Mouse (Mus musculus) forebrain, embryonic 15.5 days (tissue): ENCODE results near the gene Crybb3. TPM values are rescaled to one million over a fixed set of nuclear protein-coding genes. Genes with fewer than 3 reads are reported as not detected.
"Not testable (repeated sequence)": the region's sequence is repeated elsewhere in the genome, so short reads cannot be mapped to it uniquely, and the experiment has no call there.

Experiments
- ATAC-seq: fragments of 200-750 bp; cut with Nextera tagmentation; replicated peaks from 2 replicates; pipeline ENCODE4 v1.8.0; 2017; ENCODE audit warnings: mild to moderate bottlenecking, moderate TSS enrichment, moderate library complexity
- H3K27ac ChIP-seq: fragments of 300-500 bp; sonication (generic); replicated peaks from 2 replicates; pipeline ENCODE4 v1.5.1; 2015; ENCODE audit warnings: mild to moderate bottlenecking, inconsistent platforms
- H3K27me3 ChIP-seq: fragments of 300-500 bp; sonication (generic); 2 replicates; pipeline ENCODE4 v1.6.1; 2015; ENCODE audit warnings: inconsistent platforms
- H3K36me3 ChIP-seq: fragments of 300-500 bp; sonication (generic); 2 replicates; pipeline ENCODE4 v1.6.1; 2015; ENCODE audit warnings: mild to moderate bottlenecking, inconsistent platforms
- H3K4me1 ChIP-seq: fragments of 300-500 bp; sonication (generic); 2 replicates; pipeline ENCODE4 v1.6.1; 2015; ENCODE audit warnings: inconsistent platforms
- H3K4me2 ChIP-seq: fragments of 300-500 bp; sonication (generic); replicated peaks from 2 replicates; pipeline ENCODE4 v1.6.1; 2015; ENCODE audit warnings: mild to moderate bottlenecking, inconsistent platforms
- H3K4me3 ChIP-seq: fragments of 300-500 bp; sonication (generic); 2 replicates; pipeline ENCODE4 v1.5.1; 2015; ENCODE audit warnings: mild to moderate bottlenecking, inconsistent platforms
- H3K9ac ChIP-seq: fragments of 300-500 bp; sonication (generic); replicated peaks from 2 replicates; pipeline ENCODE4 v1.6.1; 2015; ENCODE audit warnings: mild to moderate bottlenecking, inconsistent platforms
- H3K9me3 ChIP-seq: fragments of 300-500 bp; sonication (generic); 2 replicates; pipeline ENCODE4 v1.6.1; 2016; ENCODE audit warnings: inconsistent platforms
- WGBS: fragments of 180-500 bp; shearing (Covaris S2); methylation state at CpG from one replicate; pipeline ENCODE4 v1.1.7; 2015; ENCODE audit warnings: mixed read lengths; 5-methylcytosine and 5-hydroxymethylcytosine counted together
- polyA plus RNA-seq: library from polyadenylated mRNA; unstranded; fragments of >200 nt; fragmentation: Nextera tagmentation; extraction: Ambion mirVana; gene quantifications from 2 replicates; pipeline ENCODE4 v1.2.1, GENCODE M21; 2015

Crybb3 gene
- polyA plus RNA-seq, 1 experiment from 2014 or later: 0.73 TPM

DNA sequence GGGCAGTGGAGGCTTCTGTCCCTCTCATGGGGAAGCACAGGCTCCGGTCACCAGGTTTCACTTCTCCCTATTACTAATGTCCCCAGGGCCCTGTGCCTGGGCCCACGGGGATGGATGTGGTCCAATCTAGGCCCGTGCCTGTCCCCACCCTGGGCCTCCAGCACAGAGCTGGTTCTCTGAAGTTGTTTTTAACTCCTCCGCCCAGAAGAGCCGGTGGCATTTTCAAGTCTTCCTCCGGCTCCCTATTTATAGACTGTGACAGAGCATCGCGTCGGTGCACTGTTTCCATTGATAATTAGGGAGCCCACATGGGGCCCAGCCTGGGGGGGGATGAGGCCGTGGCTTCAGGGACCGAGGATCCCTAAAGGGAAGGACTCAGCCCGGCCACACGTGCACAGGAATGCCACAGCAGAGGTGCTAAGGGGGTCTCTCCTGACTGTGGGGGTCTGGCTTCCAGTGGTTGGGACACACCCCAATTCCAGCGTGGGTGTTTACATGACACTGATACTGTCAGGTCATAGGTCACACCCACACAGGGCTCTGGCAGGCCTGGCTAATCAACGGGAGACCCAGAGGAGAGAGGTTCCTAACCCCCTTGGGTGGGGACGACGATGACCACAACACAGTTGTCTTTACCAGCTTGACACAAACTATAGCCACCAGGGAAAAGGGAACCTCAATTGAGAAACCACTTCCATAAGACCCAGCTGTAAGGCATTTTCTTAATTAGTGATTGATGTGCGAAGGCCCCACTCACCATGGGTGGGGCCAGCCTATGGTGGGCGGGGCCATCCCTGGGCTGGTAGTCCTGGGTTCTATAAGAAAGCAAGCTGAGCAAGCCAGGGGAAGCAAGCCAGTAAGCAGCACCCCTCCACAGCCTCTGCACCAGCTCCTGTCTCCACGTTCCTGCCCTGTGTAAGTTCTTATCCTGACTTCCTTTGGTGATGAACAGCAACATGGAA, 33.2 kb upstream of the Crybb3 start:
- no peak overlapping the region for H3K4me2 ChIP-seq
- no peaks in the 10 kb centered on the region for H3K9me3 ChIP-seq
- H3K27ac ChIP-seq: no peak overlapping the region
- 50% methylated on average over 20 of the region's 20 CpGs for WGBS
- ATAC-seq: no peak
- peaks cover 22% of the 10 kb centered on the region for H3K4me1 ChIP-seq
- no peak overlapping the region for H3K4me3 ChIP-seq
- H3K9ac ChIP-seq: no peak overlapping the region
- H3K27me3 ChIP-seq: no peaks in the 10 kb centered on the region
- H3K36me3 ChIP-seq: no peaks in the 10 kb centered on the region

DNA sequence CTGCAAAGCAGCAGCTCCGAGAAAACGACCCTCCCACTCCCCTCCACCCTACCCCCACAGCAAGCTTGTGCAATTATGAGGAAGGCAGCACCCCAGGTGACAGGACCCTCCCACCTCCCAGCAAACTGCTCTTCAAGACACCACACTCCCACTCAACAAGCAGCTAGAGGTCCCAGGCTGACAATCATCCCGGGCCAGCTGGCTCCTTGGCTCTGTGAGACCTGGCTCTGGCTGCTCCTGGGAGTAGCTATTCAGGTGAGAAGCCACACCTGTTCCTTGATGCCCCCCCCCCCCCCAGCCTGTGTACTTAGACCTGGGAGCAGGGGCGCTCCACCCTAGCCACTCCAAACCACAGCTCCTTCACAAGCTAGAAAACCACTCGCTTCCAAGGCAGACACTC, 31.7 kb upstream of the Crybb3 start:
- 43% methylated on average over 5 of the region's 5 CpGs for WGBS
- ATAC-seq: no peak
- H3K9ac ChIP-seq: no peak overlapping the region
- H3K9me3 ChIP-seq: no peaks in the 10 kb centered on the region
- no peaks in the 10 kb centered on the region for H3K36me3 ChIP-seq
- H3K27ac ChIP-seq: no peak overlapping the region
- no peak overlapping the region for H3K4me3 ChIP-seq
- no peaks in the 10 kb centered on the region for H3K27me3 ChIP-seq
- H3K4me2 ChIP-seq: no peak overlapping the region
- H3K4me1 ChIP-seq: peaks cover 22% of the 10 kb centered on the region

DNA sequence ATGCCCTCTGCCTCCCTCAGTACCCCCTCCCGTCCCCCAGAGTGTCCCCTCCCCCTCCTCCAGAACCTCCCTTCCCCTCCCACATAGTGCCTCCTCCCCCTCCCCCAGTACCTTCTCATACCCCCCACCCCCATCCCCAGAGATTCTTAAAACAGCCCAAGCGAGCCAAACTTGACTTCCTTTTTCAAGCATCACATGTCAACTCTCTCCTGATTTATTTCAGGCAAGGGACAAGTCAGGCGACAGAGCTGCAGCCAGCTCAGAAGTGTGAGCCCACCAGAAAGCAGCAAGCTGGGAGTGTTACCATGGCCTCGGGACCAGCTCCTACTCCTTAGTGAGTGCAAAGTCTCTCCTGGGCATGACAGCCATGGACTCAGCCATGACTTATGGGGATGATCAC, 30.0 kb upstream of the Crybb3 start:
- no peak overlapping the region for H3K4me2 ChIP-seq
- H3K36me3 ChIP-seq: no peaks in the 10 kb centered on the region
- H3K27me3 ChIP-seq: no peaks in the 10 kb centered on the region
- no peak overlapping the region for H3K4me3 ChIP-seq
- H3K9ac ChIP-seq: no peak overlapping the region
- ATAC-seq: no peak
- H3K9me3 ChIP-seq: no peaks in the 10 kb centered on the region
- 0 out of 2 replicates have a peak overlapping the region, but pooled peaks have one; percentile 60 for H3K27ac ChIP-seq
- H3K4me1 ChIP-seq: peaks cover 16% of the 10 kb centered on the region
- WGBS: 20% methylated on average over 4 of the region's 4 CpGs

DNA sequence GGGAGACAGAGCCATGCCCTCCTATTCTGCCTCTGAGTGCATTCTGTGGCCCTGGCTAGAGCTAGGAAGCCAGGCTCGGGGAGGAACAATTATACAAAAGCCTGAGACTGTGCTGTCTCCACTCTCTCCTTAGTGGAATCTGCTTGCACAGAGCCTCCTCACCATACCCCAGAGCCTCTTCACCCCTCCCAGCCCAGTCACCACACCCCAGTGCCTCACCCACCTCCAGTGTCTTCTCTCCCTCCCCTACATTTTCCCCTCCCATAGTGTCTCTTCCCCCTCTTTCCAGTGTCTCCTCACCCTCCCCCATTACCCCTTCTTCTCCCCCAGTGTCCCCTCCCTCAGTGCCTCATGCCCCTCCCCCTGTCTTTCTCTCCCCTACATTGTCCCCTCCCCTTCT, 29.5 kb upstream of the Crybb3 start:
- no peak overlapping the region for H3K4me2 ChIP-seq
- H3K27ac ChIP-seq: peak overlapping the region; percentile 60
- WGBS: 0% methylated on average over 1 of the region's 1 CpGs
- H3K27me3 ChIP-seq: no peaks in the 10 kb centered on the region
- no peak overlapping the region for H3K9ac ChIP-seq
- peaks cover 16% of the 10 kb centered on the region for H3K4me1 ChIP-seq
- H3K4me3 ChIP-seq: no peak overlapping the region
- H3K9me3 ChIP-seq: no peaks in the 10 kb centered on the region
- H3K36me3 ChIP-seq: no peaks in the 10 kb centered on the region
- ATAC-seq: no peak; the same call in 1 of the 2 replicates

DNA sequence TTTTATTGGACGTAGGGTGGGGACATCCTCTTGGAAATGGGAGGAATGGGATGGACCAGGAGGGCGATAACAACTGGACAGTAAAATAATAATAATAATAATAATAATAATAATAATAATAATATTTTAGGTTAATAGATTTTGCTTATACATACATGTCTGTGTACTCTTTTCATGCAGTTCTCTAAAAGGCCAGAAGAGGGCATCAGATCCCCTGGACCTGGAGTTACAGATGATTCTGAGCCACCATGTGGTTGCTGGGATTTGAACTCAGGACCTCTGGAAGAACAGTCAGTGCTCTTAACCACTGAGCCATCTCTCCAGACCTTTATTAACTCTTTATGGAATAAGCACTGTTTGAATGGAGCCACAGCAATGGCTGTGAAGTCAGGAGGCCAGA, 28.3 kb upstream of the Crybb3 start:
- not testable (repeated sequence) for H3K4me3 ChIP-seq, H3K36me3 ChIP-seq, H3K4me2 ChIP-seq, H3K9ac ChIP-seq, H3K9me3 ChIP-seq, H3K27ac ChIP-seq, ATAC-seq, H3K27me3 ChIP-seq
- peaks cover 16% of the 10 kb centered on the region for H3K4me1 ChIP-seq
- 91% methylated on average over 2 of the region's 2 CpGs for WGBS

DNA sequence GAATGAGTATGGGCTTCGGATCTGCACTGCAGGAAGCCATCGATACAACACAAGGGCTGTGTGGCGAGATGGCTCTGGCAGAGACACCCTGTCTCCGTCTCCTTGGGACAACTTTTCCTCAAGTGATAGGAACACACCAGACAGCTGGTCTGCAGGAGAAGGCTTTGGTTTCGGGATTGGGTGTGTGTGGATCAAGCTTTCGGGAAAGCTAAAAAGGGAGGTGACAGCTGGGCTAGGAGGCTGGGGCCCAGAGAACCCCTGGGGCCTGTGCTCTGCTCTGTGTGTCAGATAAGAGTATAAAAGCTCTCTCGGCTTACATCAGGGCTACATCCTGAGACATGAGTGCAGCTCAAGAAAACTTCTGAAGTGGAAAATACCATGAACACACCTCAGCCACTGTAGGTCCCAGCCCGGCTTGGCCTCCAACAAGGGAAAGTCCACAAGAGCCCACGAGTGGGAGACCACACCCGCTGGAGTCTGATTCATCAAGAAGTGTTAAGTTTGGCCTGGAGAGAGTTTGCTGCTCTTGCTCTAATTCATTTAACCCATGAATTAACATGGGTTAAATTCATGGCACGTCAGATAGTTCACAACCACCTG, 26.9 kb upstream of the Crybb3 start:
- no peak for ATAC-seq
- Histone ChIP-seq H3K9me3 (no peaks in the 10 kb centered on the region), H3K4me1 (peaks cover 8% of the 10 kb centered on the region), H3K27ac (no peak overlapping the region), H3K4me3 (no peak overlapping the region), H3K4me2 (no peak overlapping the region), H3K36me3 (no peaks in the 10 kb centered on the region), H3K9ac (no peak overlapping the region), H3K27me3 (no peaks in the 10 kb centered on the region)
- 79% methylated on average over 11 of the region's 11 CpGs for WGBS

DNA sequence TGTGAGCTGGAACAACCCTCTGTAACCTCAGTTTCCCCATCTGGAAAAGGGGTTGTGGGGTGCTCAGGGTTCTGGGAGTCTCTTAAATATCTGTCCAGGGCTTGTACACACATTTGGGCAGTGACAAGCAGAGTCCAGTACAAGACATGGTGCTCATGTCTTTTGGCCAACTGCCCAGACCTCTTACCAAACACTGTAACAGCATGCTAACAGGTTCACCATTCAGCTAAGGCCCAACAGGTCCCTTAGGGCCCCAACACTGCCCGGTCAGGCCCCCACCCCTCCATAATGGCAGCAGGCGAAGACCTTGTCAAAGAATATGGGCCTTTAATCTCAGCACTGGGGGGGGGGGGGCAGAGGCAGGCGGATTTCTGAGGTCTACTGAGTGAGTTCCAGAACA, 26.3 kb upstream of the Crybb3 start:
- ATAC-seq: no peak
- H3K9me3 ChIP-seq: no peaks in the 10 kb centered on the region
- no peak overlapping the region for H3K27ac ChIP-seq
- H3K36me3 ChIP-seq: no peaks in the 10 kb centered on the region
- no peaks in the 10 kb centered on the region for H3K27me3 ChIP-seq
- no peak overlapping the region for H3K4me2 ChIP-seq
- no peak overlapping the region for H3K4me3 ChIP-seq
- WGBS: 35% methylated on average over 3 of the region's 3 CpGs
- H3K4me1 ChIP-seq: peaks cover 6% of the 10 kb centered on the region
- H3K9ac ChIP-seq: no peak overlapping the region

DNA sequence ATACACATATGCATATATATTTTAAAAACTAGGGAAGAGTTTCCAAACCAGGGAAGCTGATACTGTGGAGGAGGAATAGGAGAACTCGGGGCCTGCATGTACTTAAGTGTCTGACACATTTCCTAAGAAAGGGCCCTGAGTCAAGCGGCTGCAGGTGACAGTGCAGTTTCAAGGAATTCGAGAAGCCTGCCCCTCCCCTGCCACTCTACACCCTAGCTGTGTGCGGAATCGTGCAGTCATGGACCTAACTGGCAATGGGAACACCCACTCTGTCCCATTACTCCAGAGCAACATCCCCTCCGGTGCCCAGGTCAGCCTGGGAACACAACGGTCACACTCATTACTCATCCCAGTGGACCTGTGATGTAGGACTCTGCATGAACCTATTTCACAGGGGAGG, 25.2 kb upstream of the Crybb3 start:
- H3K36me3 ChIP-seq: no peaks in the 10 kb centered on the region
- ATAC-seq: no peak
- no peak overlapping the region for H3K4me2 ChIP-seq
- no peaks in the 10 kb centered on the region for H3K27me3 ChIP-seq
- no peak overlapping the region for H3K4me3 ChIP-seq
- H3K9ac ChIP-seq: no peak overlapping the region
- H3K4me1 ChIP-seq: peaks cover 11% of the 10 kb centered on the region
- H3K9me3 ChIP-seq: no peaks in the 10 kb centered on the region
- 85% methylated on average over 7 of the region's 7 CpGs for WGBS
- H3K27ac ChIP-seq: no peak overlapping the region

DNA sequence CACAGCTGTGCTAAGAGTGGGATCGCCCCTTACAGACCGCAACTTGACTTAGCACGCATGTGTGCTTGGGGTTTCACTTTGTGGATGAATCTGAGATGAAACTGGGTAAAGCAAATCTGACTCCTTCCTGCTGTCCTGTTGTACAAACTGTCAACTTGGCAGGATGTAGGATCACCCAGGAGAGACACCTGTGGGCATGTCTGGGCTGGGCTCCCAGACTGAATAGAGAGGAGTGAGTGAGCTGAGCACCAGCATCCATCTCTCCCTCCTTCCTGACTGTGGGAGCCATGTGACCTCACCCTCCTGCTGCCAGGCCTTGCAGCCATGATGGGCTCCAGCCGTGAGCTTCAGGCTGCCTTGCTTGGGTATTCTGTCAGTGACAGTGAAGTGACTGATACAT, 24.1 kb upstream of the Crybb3 start:
- 0 out of 2 replicates have a peak, but pooled peaks cover 7% of the 10 kb centered on the region for H3K4me1 ChIP-seq
- H3K36me3 ChIP-seq: no peaks in the 10 kb centered on the region
- H3K27ac ChIP-seq: no peak overlapping the region
- ATAC-seq: no peak
- 91% methylated on average over 4 of the region's 4 CpGs for WGBS
- no peak overlapping the region for H3K4me2 ChIP-seq
- no peaks in the 10 kb centered on the region for H3K27me3 ChIP-seq
- no peak overlapping the region for H3K4me3 ChIP-seq
- no peaks in the 10 kb centered on the region for H3K9me3 ChIP-seq
- H3K9ac ChIP-seq: no peak overlapping the region

DNA sequence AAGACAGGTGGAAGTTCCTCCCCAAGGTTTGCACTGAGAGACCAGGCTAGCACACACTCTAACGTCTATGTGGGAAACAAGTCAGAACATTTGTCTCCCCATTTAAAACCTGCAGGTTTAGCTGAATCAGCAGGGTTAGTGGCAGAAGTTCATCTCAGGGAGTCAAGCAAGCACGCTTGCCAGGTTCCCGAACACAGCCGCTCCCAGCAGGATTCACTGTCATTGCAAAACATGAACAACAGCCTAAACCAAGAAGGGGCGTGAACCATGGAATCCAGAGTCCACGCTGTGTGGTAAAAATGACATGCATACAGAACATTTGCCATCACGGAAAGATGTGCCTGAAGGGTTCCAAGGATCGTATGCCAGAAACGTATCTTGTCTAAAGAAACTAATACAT, 23.7 kb upstream of the Crybb3 start:
- no peaks in the 10 kb centered on the region for H3K9me3 ChIP-seq
- H3K4me2 ChIP-seq: no peak overlapping the region
- no peak for ATAC-seq
- H3K4me3 ChIP-seq: no peak overlapping the region
- H3K27me3 ChIP-seq: no peaks in the 10 kb centered on the region
- 0 out of 2 replicates have a peak, but pooled peaks cover 7% of the 10 kb centered on the region for H3K4me1 ChIP-seq
- 80% methylated on average over 9 of the region's 9 CpGs for WGBS
- H3K36me3 ChIP-seq: no peaks in the 10 kb centered on the region
- no peak overlapping the region for H3K9ac ChIP-seq
- H3K27ac ChIP-seq: no peak overlapping the region

DNA sequence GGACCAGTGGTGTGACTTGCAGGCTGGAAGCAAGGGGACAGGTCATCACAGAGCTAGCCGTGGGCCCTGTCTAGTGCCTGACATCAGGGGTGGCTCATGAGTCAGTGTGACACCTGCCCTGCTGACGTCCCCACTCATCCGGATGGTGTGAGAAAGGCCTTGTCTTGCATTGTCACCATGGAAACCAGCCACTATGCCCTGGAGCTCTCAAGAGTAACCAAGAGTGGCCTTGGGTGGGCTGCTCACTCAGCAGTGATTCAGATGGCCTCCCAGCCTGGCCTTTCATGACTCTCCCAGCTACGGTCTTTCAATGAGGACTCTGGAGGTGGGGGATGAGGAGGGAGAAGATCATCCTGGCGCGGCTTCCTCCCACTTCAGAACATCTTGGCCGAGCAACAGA, 21.1 kb upstream of the Crybb3 start:
- Histone ChIP-seq H3K9ac (no peak overlapping the region), H3K27me3 (no peaks in the 10 kb centered on the region), H3K4me2 (no peak overlapping the region), H3K4me3 (no peak overlapping the region), H3K36me3 (no peaks in the 10 kb centered on the region), H3K4me1 (0 out of 2 replicates have a peak, but pooled peaks cover 7% of the 10 kb centered on the region), H3K27ac (no peak overlapping the region), H3K9me3 (no peaks in the 10 kb centered on the region)
- WGBS: 31% methylated on average over 7 of the region's 7 CpGs
- ATAC-seq: no peak

DNA sequence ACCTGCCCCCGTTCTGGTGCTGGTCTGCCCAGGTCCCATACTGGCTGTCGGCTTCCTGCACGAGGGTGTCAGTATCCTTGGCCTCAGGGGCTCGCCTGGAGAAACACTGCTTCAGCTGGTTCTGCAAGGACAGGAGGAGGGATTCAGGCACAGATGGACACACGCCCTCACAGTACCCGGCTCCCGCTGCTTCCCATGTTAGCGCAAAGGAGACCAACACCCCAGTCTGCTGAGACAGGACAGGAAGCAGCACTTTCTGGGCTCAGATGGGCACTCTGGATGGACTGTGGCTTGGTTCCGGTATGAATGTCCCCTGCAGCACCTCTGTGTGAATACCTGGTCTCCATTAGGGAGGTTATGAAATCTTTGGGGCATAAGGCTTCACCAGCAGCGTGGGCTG, 20.1 kb upstream of the Crybb3 start:
- no peak overlapping the region for H3K4me3 ChIP-seq
- H3K9ac ChIP-seq: no peak overlapping the region
- 87% methylated on average over 10 of the region's 10 CpGs for WGBS
- H3K36me3 ChIP-seq: no peaks in the 10 kb centered on the region
- H3K4me2 ChIP-seq: no peak overlapping the region
- H3K27ac ChIP-seq: no peak overlapping the region
- ATAC-seq: no peak
- H3K4me1 ChIP-seq: 0 out of 2 replicates have a peak, but pooled peaks cover 7% of the 10 kb centered on the region
- H3K9me3 ChIP-seq: no peaks in the 10 kb centered on the region
- no peaks in the 10 kb centered on the region for H3K27me3 ChIP-seq
